Mouse (Mus musculus): ENCODE measurements around the gene Sncg. TPM values are rescaled to one million over a fixed set of nuclear protein-coding genes. Genes with fewer than 3 reads are reported as not detected.

Sncg gene
- polyA plus RNA-seq, 1 experiment from 2014 or later: 4.6 TPM

DNA sequence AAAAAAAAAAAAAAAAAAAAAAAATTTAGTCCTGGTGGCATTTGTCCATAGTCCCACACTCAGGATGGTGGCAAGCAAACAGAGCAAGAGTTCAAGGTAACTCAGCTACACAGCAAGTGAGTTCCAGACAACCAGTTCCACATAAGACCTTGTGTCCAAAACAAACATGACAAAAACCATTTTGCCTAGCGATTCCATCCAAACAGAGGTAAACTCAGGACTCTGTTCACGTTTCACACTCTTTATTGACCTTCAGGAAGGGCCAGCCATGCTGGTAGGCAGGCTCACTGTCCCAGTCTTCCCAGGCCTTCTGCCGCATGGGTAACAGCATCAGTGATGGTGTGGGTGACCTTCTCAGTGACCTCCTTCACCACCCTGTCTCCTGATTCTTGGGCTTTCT is 22.9 kb downstream of the Sncg start:
- DNase-seq (ENCODE audit: low spot score): no peak
- no peak overlapping the region for H3K4me3 ChIP-seq
- WGBS: 68% methylated on average over 3 of the region's 3 CpGs
- H3K27me3 ChIP-seq (ENCODE audit: insufficient read depth, poor library complexity, severe bottlenecking): no peaks in the 10 kb centered on the region
- peaks cover 9% of the 10 kb centered on the region for H3K4me1 ChIP-seq
- no peaks in the 10 kb centered on the region for H3K9me3 ChIP-seq
- H3K27ac ChIP-seq: no peak overlapping the region
- H3K36me3 ChIP-seq: no peaks in the 10 kb centered on the region

DNA sequence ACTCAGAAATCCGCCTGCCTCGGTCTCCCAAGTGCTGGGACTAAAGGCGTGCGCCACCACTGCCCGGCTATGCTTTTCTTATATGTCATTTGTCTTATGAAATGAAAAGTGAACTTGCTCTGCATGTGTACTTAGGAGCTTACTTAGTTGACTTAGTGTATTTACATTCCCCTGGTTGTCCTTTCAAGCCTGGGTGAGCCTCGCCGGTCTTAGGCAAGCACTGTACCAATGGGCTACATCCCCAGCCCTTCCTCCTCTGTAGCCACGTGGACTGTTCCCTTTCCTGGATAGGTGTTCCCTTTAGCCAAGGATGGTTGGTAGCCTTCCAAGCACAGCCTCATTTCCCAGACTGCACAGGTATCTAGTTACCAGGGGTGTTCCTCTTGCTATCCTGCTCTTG is 25.6 kb downstream of the Sncg start:
- H3K36me3 ChIP-seq: peaks cover 7% of the 10 kb centered on the region
- peaks cover 5% of the 10 kb centered on the region for H3K4me1 ChIP-seq
- DNase-seq (ENCODE audit: low spot score): no peak
- no peaks in the 10 kb centered on the region for H3K9me3 ChIP-seq
- no peak overlapping the region for H3K27ac ChIP-seq
- 85% methylated on average over 8 of the region's 8 CpGs for WGBS
- no peaks in the 10 kb centered on the region for H3K27me3 ChIP-seq (ENCODE audit: insufficient read depth, poor library complexity, severe bottlenecking)
- no peak overlapping the region for H3K4me3 ChIP-seq

DNA sequence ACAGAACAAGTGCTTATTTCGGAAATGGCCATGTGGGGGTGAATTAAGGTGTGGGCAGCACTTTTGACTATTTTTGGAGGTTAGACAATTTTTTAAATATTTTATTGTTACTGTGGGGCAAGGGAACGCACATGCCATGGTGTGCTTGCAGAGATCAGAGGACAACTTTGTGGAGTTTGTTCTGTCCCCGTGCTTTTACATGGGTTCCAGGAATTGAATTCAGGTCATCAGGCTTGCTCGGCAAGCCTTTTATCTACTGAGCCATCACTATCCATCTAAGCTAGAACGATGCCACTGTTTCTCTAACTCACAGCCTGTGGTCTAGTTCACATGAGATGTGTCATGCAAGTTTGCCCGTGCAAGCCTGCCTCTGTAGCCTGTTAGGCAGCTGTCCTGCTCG is 26.3 kb downstream of the Sncg start:
- Histone ChIP-seq H3K27me3 (ENCODE audit: insufficient read depth, poor library complexity, severe bottlenecking) (no peaks in the 10 kb centered on the region), H3K9me3 (no peaks in the 10 kb centered on the region), H3K36me3 (peaks cover 11% of the 10 kb centered on the region), H3K4me3 (no peak overlapping the region), H3K4me1 (peaks cover 5% of the 10 kb centered on the region), H3K27ac (no peak overlapping the region)
- WGBS: 78% methylated on average over 7 of the region's 7 CpGs
- no peak for DNase-seq (ENCODE audit: low spot score)

GRCm38 (mm10) chr14:34347084-34347483 is 27.5 kb downstream of the Sncg start:
- H3K27ac ChIP-seq: no peak overlapping the region
- WGBS: 91% methylated on average over 5 of the region's 5 CpGs
- H3K9me3 ChIP-seq: no peaks in the 10 kb centered on the region
- no peak for DNase-seq (ENCODE audit: low spot score)
- H3K4me1 ChIP-seq: peaks cover 5% of the 10 kb centered on the region
- H3K27me3 ChIP-seq (ENCODE audit: insufficient read depth, poor library complexity, severe bottlenecking): no peaks in the 10 kb centered on the region
- H3K4me3 ChIP-seq: no peak overlapping the region
- peaks cover 22% of the 10 kb centered on the region for H3K36me3 ChIP-seq

DNA sequence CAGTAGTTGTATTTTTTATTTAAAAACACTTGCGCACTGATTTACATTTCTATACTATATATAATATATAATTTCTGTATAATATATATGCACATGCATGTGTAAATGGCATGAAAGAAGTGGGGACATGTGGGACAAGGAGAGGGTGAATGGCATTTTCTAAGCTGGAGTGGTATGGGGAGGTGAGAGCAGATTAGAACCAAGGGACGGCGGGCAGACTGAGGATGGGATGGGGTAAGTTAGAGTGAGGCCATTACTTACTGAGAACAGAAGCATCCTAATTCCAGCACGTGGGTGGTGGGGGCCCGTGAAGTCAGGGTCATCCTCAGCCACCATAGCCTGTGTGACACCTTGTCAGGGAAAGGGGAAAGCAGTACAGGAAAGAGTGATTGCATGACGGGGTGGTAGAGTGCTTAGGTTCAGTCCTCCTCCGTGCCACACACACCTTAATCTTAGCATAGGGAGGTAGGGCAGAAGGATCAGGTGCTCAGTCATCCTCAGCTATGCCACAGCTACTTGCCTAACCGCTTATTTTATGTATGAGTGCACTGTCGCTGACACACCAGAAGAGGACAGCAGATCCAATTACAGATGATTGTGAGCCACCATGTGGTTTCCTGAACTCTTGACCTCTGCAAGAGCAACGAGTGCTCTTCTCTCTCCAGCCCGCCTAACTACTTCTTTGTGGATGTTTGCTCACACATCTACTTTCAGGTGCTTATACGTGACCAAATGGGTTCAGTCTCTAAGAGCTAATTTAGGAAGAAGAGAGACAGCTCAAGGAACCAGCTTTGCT is 28.6 kb downstream of the Sncg start:
- 59% methylated on average over 12 of the region's 12 CpGs for WGBS

GRCm38 (mm10) chr14:34344361-34344760 is 30.2 kb downstream of the Sncg start:
- DNase-seq (ENCODE audit: low spot score): no peak
- Histone ChIP-seq H3K9me3 (no peaks in the 10 kb centered on the region), H3K36me3 (peaks cover 46% of the 10 kb centered on the region), H3K4me1 (peaks cover 5% of the 10 kb centered on the region; the same call in 1 of the 2 replicates), H3K27me3 (ENCODE audit: insufficient read depth, poor library complexity, severe bottlenecking) (no peaks in the 10 kb centered on the region), H3K4me3 (no peak overlapping the region), H3K27ac (no peak overlapping the region)
- WGBS: 84% methylated on average over 5 of the region's 5 CpGs

More for the DNA sequence above, 28.6 kb downstream of the Sncg start:
- H3K4me3 ChIP-seq: no peak overlapping the region
- DNase-seq (ENCODE audit: low spot score): no peak
- H3K27ac ChIP-seq: no peak overlapping the region
- H3K9me3 ChIP-seq: no peaks in the 10 kb centered on the region
- no peaks in the 10 kb centered on the region for H3K27me3 ChIP-seq (ENCODE audit: insufficient read depth, poor library complexity, severe bottlenecking)
- H3K36me3 ChIP-seq: peaks cover 32% of the 10 kb centered on the region
- peaks cover 5% of the 10 kb centered on the region; the same call in 1 of the 2 replicates for H3K4me1 ChIP-seq

- H3K4me3 ChIP-seq: no peak overlapping the region
- H3K36me3 ChIP-seq: peaks cover 57% of the 10 kb centered on the region
- H3K9me3 ChIP-seq: no peaks in the 10 kb centered on the region
- no peak for DNase-seq (ENCODE audit: low spot score)
- peaks cover 5% of the 10 kb centered on the region; the same call in 1 of the 2 replicates for H3K4me1 ChIP-seq
- H3K27ac ChIP-seq: no peak overlapping the region
- no peaks in the 10 kb centered on the region for H3K27me3 ChIP-seq (ENCODE audit: insufficient read depth, poor library complexity, severe bottlenecking)
- 86% methylated on average over 4 of the region's 4 CpGs for WGBS
Measured at GRCm38 (mm10) chr14:34343078-34343477, 31.5 kb downstream of the Sncg start.

- WGBS: 86% methylated on average over 4 of the region's 4 CpGs
- no peak for DNase-seq (ENCODE audit: low spot score)
- peaks cover 68% of the 10 kb centered on the region for H3K36me3 ChIP-seq
Measured at GRCm38 (mm10) chr14:34341993-34342392, 32.6 kb downstream of the Sncg start.

GRCm38 (mm10) chr14:34339446-34339845 is 35.1 kb downstream of the Sncg start:
- H3K36me3 ChIP-seq: peaks cover 91% of the 10 kb centered on the region
- 72% methylated on average over 1 of the region's 1 CpGs for WGBS

More at GRCm38 (mm10) chr14:34341993-34342392, 32.6 kb downstream of the Sncg start:
- H3K27ac ChIP-seq: no peak overlapping the region
- peaks cover 5% of the 10 kb centered on the region; the same call in 1 of the 2 replicates for H3K4me1 ChIP-seq
- no peak overlapping the region for H3K4me3 ChIP-seq
- no peaks in the 10 kb centered on the region for H3K27me3 ChIP-seq (ENCODE audit: insufficient read depth, poor library complexity, severe bottlenecking)
- H3K9me3 ChIP-seq: no peaks in the 10 kb centered on the region

DNA sequence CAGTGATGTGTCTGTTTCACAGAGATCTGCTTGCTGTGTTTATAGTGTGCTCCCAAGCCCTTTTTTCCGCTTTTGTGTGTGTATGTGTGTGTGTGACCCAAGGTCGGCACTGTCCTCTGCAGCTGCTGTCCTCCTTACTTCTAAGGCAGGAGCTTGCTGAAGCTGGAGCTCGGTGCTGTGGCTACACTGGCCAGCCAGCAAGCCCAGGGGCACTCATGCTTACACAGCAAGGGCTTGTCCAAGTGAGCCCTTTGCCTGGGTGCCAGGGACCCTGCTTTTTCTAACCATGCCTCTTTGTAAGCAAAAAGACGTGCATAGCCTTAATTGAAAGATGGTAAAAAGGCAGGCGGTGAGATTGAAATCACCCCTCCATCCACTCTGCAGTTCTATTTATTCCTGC is 42.1 kb downstream of the Sncg start:
- Histone ChIP-seq H3K4me3 (no peak overlapping the region), H3K4me1 (no peaks in the 10 kb centered on the region), H3K27ac (no peak overlapping the region), H3K36me3 (peaks cover 87% of the 10 kb centered on the region), H3K27me3 (ENCODE audit: insufficient read depth, poor library complexity, severe bottlenecking) (no peaks in the 10 kb centered on the region), H3K9me3 (no peaks in the 10 kb centered on the region)
- WGBS: 88% methylated on average over 5 of the region's 5 CpGs
- DNase-seq (ENCODE audit: low spot score): no peak

More at GRCm38 (mm10) chr14:34339446-34339845, 35.1 kb downstream of the Sncg start:
- Histone ChIP-seq H3K27me3 (ENCODE audit: insufficient read depth, poor library complexity, severe bottlenecking) (no peaks in the 10 kb centered on the region), H3K4me3 (no peak overlapping the region), H3K27ac (no peak overlapping the region), H3K9me3 (no peaks in the 10 kb centered on the region), H3K4me1 (no peaks in the 10 kb centered on the region)
- no peak for DNase-seq (ENCODE audit: low spot score)

DNA sequence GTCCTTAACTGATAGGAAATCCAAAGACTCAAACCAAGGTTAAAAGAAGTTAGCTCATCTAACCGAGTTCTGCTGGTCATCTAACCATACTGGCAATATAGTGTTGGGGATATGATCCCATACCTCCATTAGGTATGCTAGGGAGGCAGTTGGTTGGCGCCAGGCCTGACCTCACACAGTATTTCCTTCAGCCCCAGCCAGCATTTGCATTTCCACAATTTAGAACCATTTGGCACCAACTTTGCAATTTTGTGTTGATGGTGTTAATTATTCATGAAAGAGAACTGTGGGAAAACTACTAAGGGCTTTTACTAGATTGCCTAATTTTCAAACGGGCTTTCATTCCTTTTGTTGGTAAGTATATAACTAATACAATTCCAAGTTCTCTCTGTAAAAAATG is 42.7 kb downstream of the Sncg start:
- DNase-seq (ENCODE audit: low spot score): no peak
- H3K27me3 ChIP-seq (ENCODE audit: insufficient read depth, poor library complexity, severe bottlenecking): no peaks in the 10 kb centered on the region
- no peaks in the 10 kb centered on the region for H3K4me1 ChIP-seq
- H3K27ac ChIP-seq: no peak overlapping the region
- no peaks in the 10 kb centered on the region for H3K9me3 ChIP-seq
- no peak overlapping the region for H3K4me3 ChIP-seq
- 83% methylated on average over 3 of the region's 3 CpGs for WGBS
- H3K36me3 ChIP-seq: peaks cover 84% of the 10 kb centered on the region

DNA sequence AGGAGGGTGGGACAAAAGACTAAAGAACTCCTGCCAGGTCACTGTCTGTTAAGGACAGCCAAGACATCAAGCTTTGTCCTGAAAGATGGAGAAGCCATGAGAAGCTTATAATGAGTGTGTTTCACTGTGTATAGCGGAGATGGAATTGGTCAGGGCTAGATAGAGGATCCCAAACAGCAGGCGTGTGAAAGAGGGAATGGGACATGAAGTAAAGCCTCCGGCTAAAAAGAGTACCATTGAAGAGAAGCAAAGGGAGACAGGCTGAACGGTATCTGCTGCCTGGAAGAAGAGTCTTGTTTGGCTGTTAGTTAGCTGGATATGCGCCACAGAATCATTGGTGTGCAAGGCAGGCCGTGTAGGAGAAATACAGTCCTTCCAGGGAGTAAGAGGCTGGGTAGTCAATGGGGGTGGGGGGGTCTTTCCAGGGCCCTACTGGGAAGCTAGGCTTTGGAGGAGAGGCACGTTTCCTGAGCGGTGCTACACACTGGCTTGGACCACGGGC is 43.9 kb downstream of the Sncg start:
- H3K9me3 ChIP-seq: no peaks in the 10 kb centered on the region
- H3K4me1 ChIP-seq: no peaks in the 10 kb centered on the region
- H3K27me3 ChIP-seq (ENCODE audit: insufficient read depth, poor library complexity, severe bottlenecking): no peaks in the 10 kb centered on the region
- H3K36me3 ChIP-seq: peaks cover 74% of the 10 kb centered on the region
- no peak for DNase-seq (ENCODE audit: low spot score)
- H3K27ac ChIP-seq: no peak overlapping the region
- 87% methylated on average over 9 of the region's 9 CpGs for WGBS
- no peak overlapping the region for H3K4me3 ChIP-seq

DNA sequence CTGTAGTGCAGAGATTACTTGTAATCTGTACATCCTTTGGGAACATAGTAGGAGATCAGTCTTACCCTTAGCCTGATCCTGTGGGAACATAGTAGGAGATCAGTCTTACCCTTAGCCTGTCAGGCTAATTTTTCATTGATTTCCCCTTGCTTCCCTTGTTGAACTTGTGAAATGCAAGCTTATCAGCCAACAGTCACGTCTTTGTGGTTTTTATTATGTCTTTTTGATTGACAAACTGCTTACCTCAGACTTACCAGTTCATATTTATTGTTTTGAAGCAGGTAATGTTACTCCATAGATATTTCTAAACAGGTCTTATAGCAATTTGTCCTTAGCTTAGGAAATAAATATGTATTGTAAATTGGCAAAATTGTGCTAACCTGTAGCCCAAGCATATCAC is 47.0 kb downstream of the Sncg start:
- no peak overlapping the region for H3K4me3 ChIP-seq
- no peaks in the 10 kb centered on the region for H3K27me3 ChIP-seq (ENCODE audit: insufficient read depth, poor library complexity, severe bottlenecking)
- 77% methylated on average over 1 of the region's 1 CpGs for WGBS
- no peaks in the 10 kb centered on the region for H3K4me1 ChIP-seq
- no peak overlapping the region for H3K27ac ChIP-seq
- DNase-seq (ENCODE audit: low spot score): no peak
- no peaks in the 10 kb centered on the region for H3K9me3 ChIP-seq
- H3K36me3 ChIP-seq: peaks cover 74% of the 10 kb centered on the region

Data from heart, embryonic 10.5 days (tissue).